Mouse (Mus musculus) cerebellum, adult 2 months (tissue): Measurements from ENCODE around the gene Lor.

Source experiments
- CTCF ChIP-seq: fragments of 200-500 bp; IDR thresholded peaks from 2 replicates; pipeline ENCODE4 v1.5.1; 2011; ENCODE audit warnings: low read depth, mild to moderate bottlenecking, control low read depth, low read length, moderate library complexity, borderline replicate concordance; ENCODE audit not compliant: insufficient read depth
- POLR2A ChIP-seq: fragments of 200-500 bp; IDR thresholded peaks from 2 replicates; pipeline ENCODE4 v1.6.1; 2011; ENCODE audit warnings: low read length, control low read depth, borderline replicate concordance; ENCODE audit not compliant: insufficient read depth

DNA sequence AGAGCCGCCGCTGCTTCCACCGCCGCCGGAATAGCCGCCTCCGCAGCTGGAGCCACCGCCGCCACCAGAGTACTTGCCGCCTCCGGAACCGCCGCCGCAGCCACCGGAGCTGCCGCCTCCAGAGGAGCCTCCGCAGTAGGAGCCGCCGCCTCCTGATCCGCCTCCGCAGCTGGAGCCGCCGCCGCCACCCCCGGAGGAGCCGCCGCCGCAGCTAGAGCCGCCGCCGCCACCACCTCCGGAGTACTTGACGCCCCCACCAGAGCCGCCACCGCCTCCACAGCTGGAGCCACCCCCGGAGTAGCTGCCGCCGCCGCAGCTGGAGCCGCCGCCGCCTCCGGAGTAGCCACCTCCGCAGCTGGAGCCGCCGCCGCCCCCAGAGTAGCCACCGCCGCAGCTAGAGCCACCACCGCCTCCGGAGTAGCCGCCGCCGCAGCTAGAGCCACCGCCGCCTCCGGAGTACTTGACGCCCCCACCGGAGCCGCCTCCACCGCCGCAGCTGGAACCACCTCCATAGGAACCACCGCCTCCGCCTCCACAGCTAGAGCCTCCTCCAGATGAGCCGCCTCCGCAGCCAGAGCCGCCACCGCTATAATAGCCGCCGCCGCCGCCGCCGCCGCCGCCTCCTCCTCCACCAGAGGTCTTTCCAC, 1.5 kb downstream of the Lor start:
- no peak for TF ChIP-seq CTCF
- TF ChIP-seq POLR2A = no peak
